Mouse (Mus musculus) liver, embryonic 14.5 days (tissue): Measurements from ENCODE around the gene Agbl4.

ENCODE experiments used
- CTCF ChIP-seq: IDR thresholded peaks from 2 replicates; pipeline ENCODE4 v1.5.1; 2016; ENCODE audit warnings: antibody characterized with exemption, low read depth, control low read depth
- EP300 ChIP-seq: IDR thresholded peaks from 2 replicates; pipeline ENCODE4 v1.6.1; 2016; ENCODE audit warnings: antibody characterized with exemption, low read depth

DNA sequence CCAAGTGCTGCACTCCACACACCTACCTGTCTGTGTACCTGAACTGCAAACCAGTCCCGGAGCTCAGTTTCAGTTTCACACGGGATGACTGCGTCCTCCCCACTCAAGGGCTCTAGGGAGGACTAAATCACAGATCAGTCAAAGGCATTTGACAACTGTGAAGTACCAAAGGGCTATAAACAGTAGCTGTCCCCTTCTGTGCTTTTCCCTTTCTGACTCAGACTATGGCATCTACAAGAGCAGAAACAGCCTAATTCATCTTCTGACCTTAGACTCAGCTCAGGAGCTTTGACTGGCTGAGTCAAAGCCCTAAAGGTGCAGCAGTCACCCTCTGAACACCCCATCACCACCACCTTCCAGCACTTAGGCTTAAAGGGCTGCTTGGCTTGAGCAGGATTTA is 1074.3 kb downstream of the Agbl4 start:
- TF ChIP-seq CTCF (no peak), EP300 (no peak)
